Mouse (Mus musculus): ENCODE results near the gene Pafah1b3.

Gene Pafah1b3

GRCm38 (mm10) chr7:25281734-25282601 lies 15.8 kb downstream of the Pafah1b3 start:
- DNase-seq (ENCODE audit: low spot score) = peak; percentile 97

GRCm38 (mm10) chr7:25281166-25281733 lies 16.5 kb downstream of the Pafah1b3 start:
- DNase-seq (ENCODE audit: low spot score) = no peak

GRCm38 (mm10) chr7:25279861-25280791 lies 17.7 kb downstream of the Pafah1b3 start:
- no peak for DNase-seq (ENCODE audit: low spot score)

GRCm38 (mm10) chr7:25279076-25279860 lies 18.5 kb downstream of the Pafah1b3 start:
- peak; percentile 80 for DNase-seq (ENCODE audit: low spot score)

- peak; percentile 94 for DNase-seq (ENCODE audit: low spot score)
Observed at GRCm38 (mm10) chr7:25278341-25279075, 19.3 kb downstream of the Pafah1b3 start.

- no peak for DNase-seq (ENCODE audit: low spot score)
Observed at GRCm38 (mm10) chr7:25277998-25278340, 19.8 kb downstream of the Pafah1b3 start.

GRCm38 (mm10) chr7:25277405-25277804 lies 20.4 kb downstream of the Pafah1b3 start:
- no peak for DNase-seq (ENCODE audit: low spot score)

GRCm38 (mm10) chr7:25275555-25276298 lies 22.1 kb downstream of the Pafah1b3 start:
- DNase-seq (ENCODE audit: low spot score) = no peak

- DNase-seq (ENCODE audit: low spot score) = no peak
Observed at GRCm38 (mm10) chr7:25274996-25275395, 22.8 kb downstream of the Pafah1b3 start.

- DNase-seq (ENCODE audit: low spot score) = peak; percentile 64
Observed at GRCm38 (mm10) chr7:25274571-25274970, 23.2 kb downstream of the Pafah1b3 start.

GRCm38 (mm10) chr7:25273259-25274241 lies 24.2 kb downstream of the Pafah1b3 start:
- DNase-seq (ENCODE audit: low spot score) = no peak

GRCm38 (mm10) chr7:25272445-25273258 lies 25.1 kb downstream of the Pafah1b3 start:
- no peak for DNase-seq (ENCODE audit: low spot score)

- DNase-seq (ENCODE audit: low spot score) = no peak
Observed at GRCm38 (mm10) chr7:25271651-25272444, 25.9 kb downstream of the Pafah1b3 start.

- DNase-seq (ENCODE audit: low spot score) = no peak
Observed at GRCm38 (mm10) chr7:25270652-25271633, 26.8 kb downstream of the Pafah1b3 start.

- DNase-seq (ENCODE audit: low spot score) = no peak
Observed at GRCm38 (mm10) chr7:25269545-25270271, 28.1 kb downstream of the Pafah1b3 start.

All from T-cell, adult 2 months (primary cell).